Mouse (Mus musculus) thymus, postnatal 36 days (tissue): Measurements from ENCODE around the gene Spty2d1.
"Not testable (repeated sequence)": the region's sequence is repeated elsewhere in the genome, so short reads cannot be mapped to it uniquely, and the experiment has no call there.

Experiments
- DNase-seq, 2 experiments: peaks; one replicate each; pipeline ENCODE4 v3.0.0; 2022; ENCODE audit warnings: mixed read lengths in 2 of 2

Gene Spty2d1

GRCm38 (mm10) chr7:47020956-47021355, 12.7 kb upstream of the Spty2d1 start:
- DNase-seq, result no peak

- no peak for DNase-seq
These were observed 11.4 kb upstream of the Spty2d1 start for GRCm38 (mm10) chr7:47019641-47020040.

- DNase-seq, result no peak
These were observed 8.9 kb upstream of the Spty2d1 start for GRCm38 (mm10) chr7:47017146-47017545.

GRCm38 (mm10) chr7:47016602-47017001, 8.4 kb upstream of the Spty2d1 start:
- no peak for DNase-seq

- peak; percentile 60 to 74 for DNase-seq
These were observed 7.3 kb upstream of the Spty2d1 start for GRCm38 (mm10) chr7:47015390-47016065.

- no peak for DNase-seq
These were observed 6.6 kb upstream of the Spty2d1 start for GRCm38 (mm10) chr7:47014564-47015389.

GRCm38 (mm10) chr7:47013131-47013767, 5.0 kb upstream of the Spty2d1 start:
- DNase-seq, result no peak

- DNase-seq, result no peak
These were observed 418 bp downstream of the Spty2d1 start for GRCm38 (mm10) chr7:47007818-47008167.

GRCm38 (mm10) chr7:47007109-47007780, 966 bp downstream of the Spty2d1 start:
- DNase-seq, result peak in 1 of 2 experiments; percentile 27

GRCm38 (mm10) chr7:47003411-47004115, 4.6 kb downstream of the Spty2d1 start:
- DNase-seq, result no peak

GRCm38 (mm10) chr7:47001900-47002275, 6.3 kb downstream of the Spty2d1 start:
- DNase-seq, result no peak

- no peak for DNase-seq
These were observed 6.9 kb downstream of the Spty2d1 start for GRCm38 (mm10) chr7:47001125-47001899.

- no peak for DNase-seq
These were observed 7.6 kb downstream of the Spty2d1 start for GRCm38 (mm10) chr7:47000644-47000983.

- no peak for DNase-seq
These were observed 8.1 kb downstream of the Spty2d1 start for GRCm38 (mm10) chr7:46999983-47000643.

GRCm38 (mm10) chr7:46998942-46999341, 9.3 kb downstream of the Spty2d1 start:
- DNase-seq, result no peak

GRCm38 (mm10) chr7:46997644-46998395, 10.4 kb downstream of the Spty2d1 start:
- no peak for DNase-seq

- DNase-seq, result no peak
These were observed 11.2 kb downstream of the Spty2d1 start for GRCm38 (mm10) chr7:46997008-46997407.

GRCm38 (mm10) chr7:46995558-46995957, 12.7 kb downstream of the Spty2d1 start:
- no peak for DNase-seq

- DNase-seq, result no peak
These were observed 15.1 kb downstream of the Spty2d1 start for GRCm38 (mm10) chr7:46993079-46993478.

- DNase-seq, result not testable (repeated sequence)
These were observed 18.8 kb downstream of the Spty2d1 start for GRCm38 (mm10) chr7:46989387-46989786.

GRCm38 (mm10) chr7:46987073-46987472, 21.1 kb downstream of the Spty2d1 start:
- DNase-seq, result no peak
